Mouse (Mus musculus) natural killer cell, adult 2 months (primary cell): ENCODE measurements around the gene Gm7945.
"Not testable (repeated sequence)": the region's sequence is repeated elsewhere in the genome, so short reads cannot be mapped to it uniquely, and the experiment has no call there.

ENCODE experiments used
- DNase-seq, 2 experiments: peaks; one replicate each; pipeline ENCODE4 v3.0.0; 2022; ENCODE audit warnings: low spot score in 2 of 2

Gene Gm7945

GRCm38 (mm10) chr14:41386279-41386678 is at the start of gene Gm7945:
Gene Gm7945, minus strand, starts transcription at chr14:41386379.
- DNase-seq: not testable (repeated sequence)

DNA sequence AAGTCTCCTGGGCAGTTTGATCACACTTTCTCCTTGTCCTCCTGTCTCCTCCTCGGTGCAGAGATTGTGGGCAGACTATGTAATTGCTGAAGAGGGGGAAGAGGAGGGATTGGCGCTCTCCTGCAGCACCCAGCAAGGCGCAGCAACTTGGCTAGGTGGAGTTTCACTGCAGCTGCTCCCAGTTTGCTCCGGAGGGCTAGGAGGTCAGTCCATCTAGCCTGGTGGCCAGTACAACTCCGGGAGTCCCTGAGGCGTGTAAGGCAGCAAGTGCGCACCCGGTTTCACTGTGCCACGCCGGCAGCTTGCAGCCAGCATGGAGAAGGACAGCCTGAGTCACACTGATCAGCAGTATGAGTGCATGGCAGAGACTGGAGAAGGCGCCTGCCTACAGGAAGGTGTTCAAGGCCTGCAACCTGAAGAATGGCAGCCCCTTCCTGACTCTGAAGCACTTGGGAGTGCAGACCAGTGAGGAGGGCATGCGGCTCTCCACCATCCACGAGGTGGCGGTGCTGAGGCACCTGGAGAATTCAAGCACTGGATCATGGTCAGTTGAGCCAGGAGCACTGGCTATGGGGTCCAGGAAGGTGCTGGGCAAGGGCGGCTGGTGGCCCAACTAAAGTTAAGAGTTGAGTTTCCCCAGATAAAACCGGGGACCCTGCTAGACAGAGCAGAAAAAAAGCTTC is 39.4 kb upstream of the Gm7945 start:
- DNase-seq: not testable (repeated sequence)

DNA sequence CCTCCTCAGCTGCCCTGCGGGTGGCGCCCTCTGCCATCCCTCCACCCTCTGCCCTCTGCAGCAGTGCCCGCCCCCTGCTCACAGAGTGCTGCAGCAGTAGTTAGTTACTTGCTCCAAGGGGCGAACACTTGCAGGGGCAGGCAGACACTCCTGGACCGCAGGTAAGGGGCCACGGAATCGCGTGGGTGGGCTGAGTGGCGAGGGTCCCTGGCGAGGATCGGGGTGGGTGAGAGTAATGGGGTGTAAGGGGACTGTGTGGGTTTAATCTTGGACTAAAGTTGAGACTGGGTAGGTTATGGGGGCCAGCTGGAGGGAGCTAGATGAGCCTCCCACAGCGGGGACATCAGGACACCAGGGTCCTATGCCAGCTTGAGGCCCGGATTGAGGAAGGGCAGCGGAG is 38.5 kb upstream of the Gm7945 start:
- DNase-seq: not testable (repeated sequence)

DNA sequence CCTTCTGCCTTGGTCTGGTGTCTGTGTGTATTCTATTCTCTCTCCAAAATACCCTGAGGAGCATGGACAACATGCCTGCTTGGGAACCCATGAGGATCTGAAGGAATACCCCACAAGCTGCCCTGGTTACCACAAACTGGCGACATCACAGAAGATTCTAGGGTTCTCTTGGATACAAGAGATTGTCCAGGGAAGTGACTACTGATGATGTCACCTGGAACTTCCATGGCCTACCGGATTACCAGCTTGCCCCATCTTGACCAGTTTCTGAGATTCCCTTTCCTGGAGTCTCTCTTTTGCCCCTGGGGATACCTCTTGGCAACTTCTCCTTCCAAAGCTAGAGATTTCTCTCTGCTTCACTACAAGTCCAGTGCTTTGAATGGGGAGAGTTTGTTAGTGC is 22.0 kb upstream of the Gm7945 start, which contains the start of gene Gm6482:
TSS of gene Gm6482 (minus strand) at position 101 of the 400 bp plus-strand sequence.
- DNase-seq: not testable (repeated sequence)

DNA sequence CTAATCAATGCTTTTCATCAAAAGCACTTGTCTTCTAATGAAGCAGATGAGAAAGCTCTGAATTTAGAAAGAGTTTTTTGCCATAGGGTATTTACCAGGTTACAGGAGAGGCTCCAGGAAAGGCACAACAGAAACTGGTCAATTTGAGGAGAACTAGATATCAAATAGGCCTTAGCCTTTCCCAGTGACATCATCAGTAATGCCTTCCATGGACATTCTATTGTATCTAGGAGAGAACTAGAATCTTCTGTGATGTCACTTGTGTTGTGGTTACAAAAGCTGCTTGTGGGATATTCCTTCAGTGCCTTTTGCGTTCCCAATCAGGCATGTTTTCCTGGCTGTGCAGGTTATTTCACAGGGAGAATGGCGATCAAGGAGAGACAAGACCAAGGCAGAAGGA is 37.9 kb downstream of the Gm7945 start, which contains the start of gene Gm5798:
TSS of gene Gm5798 (plus strand) at position 301 of the 400 bp plus-strand sequence.
- DNase-seq: not testable (repeated sequence)
